Mouse (Mus musculus) limb, embryonic 15.5 days (tissue): ENCODE results near the gene Fxyd4. TPM values are rescaled to one million over a fixed set of nuclear protein-coding genes. Genes with fewer than 3 reads are reported as not detected.

ENCODE experiments used
- microRNA-seq: library from miRNA; unstranded; fragments of <30 nt; microRNA quantifications from one replicate; pipeline ENCODE4, GENCODE M21; 2016
- polyA plus RNA-seq: library from polyadenylated mRNA; unstranded; fragments of >200 nt; fragmentation: Nextera tagmentation; extraction: Ambion mirVana; gene quantifications from 2 replicates; pipeline ENCODE4 v1.2.1, GENCODE M21; 2015

Fxyd4 gene
- polyA plus RNA-seq, 1 experiment from 2014 or later: 4.3 TPM

Small RNA genes within 50 kb of the gene (microRNA-seq; reads per million reads assigned to microRNA genes)
- gene Gm25535: not detected

Other genes with a start within 250 kb of the Fxyd4 start
- 131 and 134 TPM in 2 replicates for gene Zfp637, start 96.5 kb downstream of the Fxyd4 start, polyA plus RNA-seq
- 9.7 and 11.0 TPM in 2 replicates for gene Zfp239, start 75.6 kb downstream of the Fxyd4 start, polyA plus RNA-seq
- gene Hnrnpf, start 37.4 kb downstream of the Fxyd4 start, polyA plus RNA-seq: 627 and 632 TPM in 2 replicates
- gene Rasgef1a, start 73.7 kb upstream of the Fxyd4 start, polyA plus RNA-seq: 0.14 and 0.17 TPM in 2 replicates
- gene Csgalnact2, start 201.4 kb upstream of the Fxyd4 start, polyA plus RNA-seq: 19.3 and 19.9 TPM in 2 replicates